Mouse (Mus musculus): ENCODE measurements around the gene Chst1. TPM values are rescaled to one million over a fixed set of nuclear protein-coding genes. Genes with fewer than 3 reads are reported as not detected.

Gene Chst1
- 8.9 and 9.9 TPM in 2 replicates for polyA plus RNA-seq (2015; fragmentation: Nextera tagmentation; extraction: Ambion mirVana)

DNA sequence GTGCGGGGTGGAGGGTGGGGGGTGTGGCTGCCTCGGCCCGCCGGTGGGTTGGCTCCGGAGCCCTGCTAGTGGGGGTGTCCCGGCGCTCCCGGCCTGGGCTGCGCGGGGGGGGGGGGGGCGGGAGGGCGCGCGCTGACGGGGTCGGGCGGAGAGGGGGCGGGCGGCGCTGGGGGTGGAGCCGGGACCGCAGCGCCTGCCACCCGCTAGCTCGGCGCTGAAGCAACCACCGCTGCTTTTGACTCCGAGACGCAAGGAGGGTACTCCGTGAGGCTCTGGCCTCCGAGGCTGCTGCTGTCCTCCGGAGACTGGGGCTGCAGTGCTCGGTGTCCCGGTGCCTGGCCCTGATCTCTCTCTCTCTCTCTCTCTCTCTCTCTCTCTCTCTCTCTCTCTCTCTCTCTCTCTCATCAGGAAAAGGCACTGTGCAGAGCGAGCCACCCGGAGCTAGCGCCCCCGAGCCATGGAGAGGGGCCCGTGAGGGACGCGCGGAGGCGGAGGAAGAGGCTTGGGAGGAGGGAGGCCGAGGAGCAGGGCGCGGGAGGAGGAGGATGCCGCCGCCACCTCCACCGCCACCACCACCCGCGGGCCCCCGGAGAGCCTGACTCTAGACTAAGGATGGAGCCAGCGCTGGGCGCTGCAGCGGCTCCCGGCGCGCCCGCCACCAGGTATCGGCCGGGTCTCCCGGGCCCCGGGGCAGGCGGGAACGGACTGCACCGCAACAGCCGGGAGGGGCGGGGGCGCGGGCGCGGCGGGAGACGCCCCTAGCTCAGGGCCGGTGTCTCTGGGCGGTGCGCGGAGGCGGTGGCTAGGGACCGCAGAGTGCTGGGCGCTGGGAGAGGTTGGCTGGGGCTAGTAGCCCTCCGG is at the start of gene Chst1:
Chst1 (plus strand) TSS at position 221 of the 861 bp plus-strand sequence.
- no peaks in the 10 kb centered on the region for H3K9me3 ChIP-seq (ENCODE audit: low read length)
- H3K27me3 ChIP-seq (ENCODE audit: insufficient read depth, low read length) = 0 out of 2 replicates have a peak, but pooled peaks cover 11% of the 10 kb centered on the region
- peaks cover 41% of the 10 kb centered on the region for H3K4me1 ChIP-seq (ENCODE audit: insufficient read depth, low read length)
- peak within 1 kb of the TSS; percentile 74 for H3K4me3 ChIP-seq (ENCODE audit: low read length)
- WGBS = under 1% methylated on average over 55 of the region's 82 CpGs
- H3K36me3 ChIP-seq (ENCODE audit: insufficient read depth, low read length) = no peaks in the 10 kb centered on the region
- peak within 1 kb of the TSS; percentile 48; the same call in 1 of the 2 replicates for H3K27ac ChIP-seq (ENCODE audit: low read length)
- ATAC-seq (ENCODE audit: low FRiP score, low TSS enrichment) = peak; percentile 79
- peak within 1 kb of the TSS; percentile 74 for H3K9ac ChIP-seq (replicated peaks; ENCODE audit: low read length)
- peak within 1 kb of the TSS; percentile 99 for H3K4me2 ChIP-seq (replicated peaks; ENCODE audit: low read depth, low read length)

DNA sequence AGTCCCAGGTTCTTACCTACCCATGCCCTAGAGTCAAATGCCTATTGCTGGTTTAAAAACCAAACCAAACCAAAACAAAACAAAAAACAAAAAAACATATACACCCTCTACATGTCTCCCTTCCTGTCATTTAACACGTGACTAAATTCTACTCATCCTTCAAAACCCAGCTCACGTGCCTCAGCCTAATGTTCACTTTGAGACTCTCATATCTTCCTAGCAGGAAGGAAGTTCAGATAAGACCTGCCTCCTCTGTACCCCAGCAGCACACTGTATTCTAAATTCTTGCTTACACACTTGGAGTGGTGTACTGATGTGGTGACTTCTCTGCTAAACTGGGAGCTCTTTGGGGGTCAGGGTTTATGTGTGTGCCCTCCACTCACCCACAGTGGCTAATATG is 49.5 kb upstream of the Chst1 start:
- Histone ChIP-seq H3K27me3 (ENCODE audit: insufficient read depth, low read length) (no peaks in the 10 kb centered on the region), H3K27ac (ENCODE audit: low read length) (no peak overlapping the region), H3K4me1 (ENCODE audit: insufficient read depth, low read length) (0 out of 2 replicates have a peak, but pooled peaks cover 5% of the 10 kb centered on the region), H3K36me3 (ENCODE audit: insufficient read depth, low read length) (no peaks in the 10 kb centered on the region), H3K4me3 (ENCODE audit: low read length) (no peak overlapping the region), H3K9me3 (ENCODE audit: low read length) (no peaks in the 10 kb centered on the region), H3K9ac (replicated peaks; ENCODE audit: low read length) (no peak overlapping the region), H3K4me2 (replicated peaks; ENCODE audit: low read depth, low read length) (no peak overlapping the region)
- 68% methylated on average over 2 of the region's 2 CpGs for WGBS
- no peak for ATAC-seq (ENCODE audit: low FRiP score, low TSS enrichment)

DNA sequence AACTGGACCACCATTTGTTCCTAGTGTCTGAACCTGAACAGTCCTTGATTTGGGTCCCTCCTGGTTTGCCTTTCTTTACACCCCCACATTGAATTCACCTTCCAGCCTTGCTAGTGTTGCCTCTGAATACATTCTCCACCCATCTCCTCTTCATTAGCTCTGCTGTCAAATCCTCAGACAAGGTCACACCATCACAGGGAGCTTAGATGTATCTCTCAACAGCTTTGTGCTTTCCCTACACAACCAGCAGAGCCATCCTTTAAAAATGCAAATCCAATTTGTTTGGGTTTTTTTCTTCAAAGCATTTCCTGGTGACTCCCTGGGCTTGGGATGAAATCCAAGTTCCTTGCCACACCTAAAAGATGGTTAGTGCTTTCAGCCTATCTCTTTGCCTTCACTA is 45.0 kb upstream of the Chst1 start:
- H3K27ac ChIP-seq (ENCODE audit: low read length) = no peak overlapping the region
- H3K4me1 ChIP-seq (ENCODE audit: insufficient read depth, low read length) = no peaks in the 10 kb centered on the region
- no peaks in the 10 kb centered on the region for H3K27me3 ChIP-seq (ENCODE audit: insufficient read depth, low read length)
- no peaks in the 10 kb centered on the region for H3K36me3 ChIP-seq (ENCODE audit: insufficient read depth, low read length)
- no peak overlapping the region for H3K4me2 ChIP-seq (replicated peaks; ENCODE audit: low read depth, low read length)
- no peak overlapping the region for H3K4me3 ChIP-seq (ENCODE audit: low read length)
- ATAC-seq (ENCODE audit: low FRiP score, low TSS enrichment) = no peak
- H3K9ac ChIP-seq (replicated peaks; ENCODE audit: low read length) = no peak overlapping the region
- no peaks in the 10 kb centered on the region for H3K9me3 ChIP-seq (ENCODE audit: low read length)

- no peaks in the 10 kb centered on the region for H3K36me3 ChIP-seq (ENCODE audit: insufficient read depth, low read length)
- no peaks in the 10 kb centered on the region for H3K27me3 ChIP-seq (ENCODE audit: insufficient read depth, low read length)
- no peak for ATAC-seq (ENCODE audit: low FRiP score, low TSS enrichment)
- H3K4me1 ChIP-seq (ENCODE audit: insufficient read depth, low read length) = no peaks in the 10 kb centered on the region
- H3K9ac ChIP-seq (replicated peaks; ENCODE audit: low read length) = no peak overlapping the region
- WGBS = 61% methylated on average over 4 of the region's 4 CpGs
- H3K27ac ChIP-seq (ENCODE audit: low read length) = no peak overlapping the region
- peaks cover 13% of the 10 kb centered on the region for H3K9me3 ChIP-seq (ENCODE audit: low read length)
- no peak overlapping the region for H3K4me3 ChIP-seq (ENCODE audit: low read length)
- H3K4me2 ChIP-seq (replicated peaks; ENCODE audit: low read depth, low read length) = no peak overlapping the region
These were observed 36.6 kb upstream of the Chst1 start for GRCm38 (mm10) chr2:92562930-92563329.

DNA sequence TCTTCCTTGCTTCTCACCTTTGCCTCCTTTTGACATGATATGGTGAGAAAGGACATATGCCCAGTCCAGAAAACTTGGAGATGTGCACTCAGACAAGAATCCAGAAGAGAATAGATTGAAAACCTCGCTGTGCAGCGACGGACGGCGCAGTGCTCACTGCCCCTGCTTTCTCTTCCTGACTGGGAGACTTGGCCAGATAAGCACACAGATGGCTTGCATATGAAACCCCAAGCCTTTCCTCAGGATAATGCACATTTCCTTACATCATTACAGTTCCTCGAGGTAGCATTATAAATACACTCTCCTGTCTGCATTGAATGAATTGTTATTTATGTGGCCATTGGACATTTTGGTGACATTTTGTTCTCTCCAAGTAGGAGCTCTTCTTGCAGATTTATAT is 28.9 kb upstream of the Chst1 start:
- no peak overlapping the region for H3K4me3 ChIP-seq (ENCODE audit: low read length)
- no peaks in the 10 kb centered on the region for H3K36me3 ChIP-seq (ENCODE audit: insufficient read depth, low read length)
- no peak overlapping the region for H3K9ac ChIP-seq (replicated peaks; ENCODE audit: low read length)
- H3K4me2 ChIP-seq (replicated peaks; ENCODE audit: low read depth, low read length) = no peak overlapping the region
- ATAC-seq (ENCODE audit: low FRiP score, low TSS enrichment) = no peak
- H3K27ac ChIP-seq (ENCODE audit: low read length) = no peak overlapping the region
- peaks cover 7% of the 10 kb centered on the region for H3K9me3 ChIP-seq (ENCODE audit: low read length)
- 80% methylated on average over 6 of the region's 6 CpGs for WGBS
- no peaks in the 10 kb centered on the region for H3K4me1 ChIP-seq (ENCODE audit: insufficient read depth, low read length)
- no peaks in the 10 kb centered on the region for H3K27me3 ChIP-seq (ENCODE audit: insufficient read depth, low read length)

DNA sequence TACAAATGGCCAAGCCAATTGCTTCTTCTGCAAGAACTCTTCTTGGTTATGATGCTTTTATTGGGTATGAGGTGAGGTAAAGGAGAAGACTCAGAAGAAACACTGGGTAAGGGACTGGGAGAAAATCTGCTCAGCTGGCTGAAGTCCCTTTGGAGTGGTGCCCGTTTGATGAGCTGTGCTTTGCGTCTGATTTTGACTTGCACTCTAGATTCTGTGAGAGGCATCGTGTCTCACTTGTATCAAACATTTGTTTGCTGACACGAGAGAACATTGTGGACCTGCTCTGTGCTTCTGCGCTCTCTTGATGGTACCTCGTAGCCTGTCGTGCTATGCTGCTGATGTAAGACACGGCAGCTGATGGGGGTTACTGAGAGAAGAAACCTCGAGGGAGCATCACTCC is 21.7 kb upstream of the Chst1 start:
- H3K4me1 ChIP-seq (ENCODE audit: insufficient read depth, low read length) = 0 out of 2 replicates have a peak, but pooled peaks cover 3% of the 10 kb centered on the region
- no peak overlapping the region for H3K4me2 ChIP-seq (replicated peaks; ENCODE audit: low read depth, low read length)
- H3K9ac ChIP-seq (replicated peaks; ENCODE audit: low read length) = no peak overlapping the region
- WGBS = 65% methylated on average over 9 of the region's 9 CpGs
- no peaks in the 10 kb centered on the region for H3K36me3 ChIP-seq (ENCODE audit: insufficient read depth, low read length)
- no peak for ATAC-seq (ENCODE audit: low FRiP score, low TSS enrichment)
- H3K9me3 ChIP-seq (ENCODE audit: low read length) = no peaks in the 10 kb centered on the region
- H3K27me3 ChIP-seq (ENCODE audit: insufficient read depth, low read length) = no peaks in the 10 kb centered on the region
- H3K27ac ChIP-seq (ENCODE audit: low read length) = no peak overlapping the region
- H3K4me3 ChIP-seq (ENCODE audit: low read length) = no peak overlapping the region

DNA sequence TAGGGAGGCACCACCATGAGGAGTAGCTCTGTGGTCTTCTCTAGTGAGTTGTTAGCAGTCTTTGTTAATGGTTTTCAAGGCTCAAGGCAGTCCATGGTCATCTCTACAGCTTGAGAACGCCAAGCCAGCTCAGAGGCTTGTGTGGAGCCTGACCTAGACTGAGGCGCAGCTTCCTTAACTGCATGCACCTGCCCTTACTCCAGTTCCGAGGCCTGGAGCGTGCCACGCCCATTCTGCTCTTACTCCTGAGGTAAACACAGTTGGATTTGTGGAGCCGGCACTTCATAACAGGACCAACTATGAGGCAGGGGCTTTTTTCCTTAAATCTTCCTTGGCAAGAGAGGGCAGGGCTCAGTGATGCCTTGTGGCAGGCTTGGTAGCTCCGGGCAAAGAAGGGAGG is 18.2 kb upstream of the Chst1 start:
- no peaks in the 10 kb centered on the region for H3K9me3 ChIP-seq (ENCODE audit: low read length)
- no peak overlapping the region for H3K9ac ChIP-seq (replicated peaks; ENCODE audit: low read length)
- H3K27ac ChIP-seq (ENCODE audit: low read length) = no peak overlapping the region
- WGBS = 84% methylated on average over 7 of the region's 7 CpGs
- H3K4me1 ChIP-seq (ENCODE audit: insufficient read depth, low read length) = 0 out of 2 replicates have a peak, but pooled peaks cover 3% of the 10 kb centered on the region
- no peaks in the 10 kb centered on the region for H3K36me3 ChIP-seq (ENCODE audit: insufficient read depth, low read length)
- no peak overlapping the region for H3K4me2 ChIP-seq (replicated peaks; ENCODE audit: low read depth, low read length)
- no peaks in the 10 kb centered on the region for H3K27me3 ChIP-seq (ENCODE audit: insufficient read depth, low read length)
- H3K4me3 ChIP-seq (ENCODE audit: low read length) = no peak overlapping the region
- ATAC-seq (ENCODE audit: low FRiP score, low TSS enrichment) = no peak

DNA sequence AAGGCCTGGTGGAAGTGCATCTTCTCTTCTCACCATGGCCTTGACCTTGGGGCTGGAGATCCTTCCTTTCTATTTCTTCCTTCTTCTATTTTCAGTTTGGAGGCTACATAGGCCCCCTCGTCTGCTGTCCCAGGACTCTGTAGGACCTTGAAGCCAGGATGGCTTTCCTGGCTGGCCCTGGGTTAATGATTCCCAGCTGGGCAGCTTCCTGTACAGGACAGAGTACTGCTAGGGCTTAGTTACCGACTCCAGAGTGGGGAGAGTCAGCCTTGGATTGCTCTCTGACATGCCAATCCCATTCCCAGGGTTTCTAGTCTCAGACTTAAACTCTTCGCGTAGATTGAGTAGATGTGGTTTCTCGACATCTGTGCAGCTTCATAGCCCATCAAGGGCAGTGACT is 16.9 kb upstream of the Chst1 start:
- H3K36me3 ChIP-seq (ENCODE audit: insufficient read depth, low read length) = no peaks in the 10 kb centered on the region
- no peak overlapping the region for H3K4me3 ChIP-seq (ENCODE audit: low read length)
- no peaks in the 10 kb centered on the region for H3K9me3 ChIP-seq (ENCODE audit: low read length)
- 0 out of 2 replicates have a peak, but pooled peaks cover 3% of the 10 kb centered on the region for H3K4me1 ChIP-seq (ENCODE audit: insufficient read depth, low read length)
- H3K27me3 ChIP-seq (ENCODE audit: insufficient read depth, low read length) = no peaks in the 10 kb centered on the region
- no peak overlapping the region for H3K4me2 ChIP-seq (replicated peaks; ENCODE audit: low read depth, low read length)
- 63% methylated on average over 5 of the region's 5 CpGs for WGBS
- ATAC-seq (ENCODE audit: low FRiP score, low TSS enrichment) = peak; percentile 95
- H3K27ac ChIP-seq (ENCODE audit: low read length) = no peak overlapping the region
- no peak overlapping the region for H3K9ac ChIP-seq (replicated peaks; ENCODE audit: low read length)

DNA sequence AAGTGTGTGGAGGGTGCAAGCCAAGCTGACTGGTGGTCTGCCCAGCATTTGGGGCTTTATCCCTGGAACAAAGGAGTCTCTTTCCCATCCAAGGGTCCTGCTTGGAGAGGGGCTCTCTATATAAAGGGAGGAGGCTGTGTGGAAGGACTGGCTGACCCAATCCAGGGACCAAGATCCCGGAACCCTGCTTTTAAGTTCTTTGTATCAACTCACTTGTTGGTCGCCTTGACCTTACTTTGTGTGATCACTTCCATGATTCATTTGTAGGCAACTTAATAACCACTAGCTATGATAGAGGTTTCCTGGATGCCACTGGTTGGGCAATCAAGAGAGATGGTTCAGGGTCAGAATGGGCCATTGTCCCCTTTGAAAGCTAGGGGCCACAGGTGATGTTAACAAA is 11.7 kb upstream of the Chst1 start:
- Histone ChIP-seq H3K9ac (replicated peaks; ENCODE audit: low read length) (no peak overlapping the region), H3K4me2 (replicated peaks; ENCODE audit: low read depth, low read length) (no peak overlapping the region), H3K36me3 (ENCODE audit: insufficient read depth, low read length) (no peaks in the 10 kb centered on the region), H3K9me3 (ENCODE audit: low read length) (no peaks in the 10 kb centered on the region), H3K4me1 (ENCODE audit: insufficient read depth, low read length) (no peaks in the 10 kb centered on the region), H3K27me3 (ENCODE audit: insufficient read depth, low read length) (no peaks in the 10 kb centered on the region), H3K4me3 (ENCODE audit: low read length) (no peak overlapping the region), H3K27ac (ENCODE audit: low read length) (no peak overlapping the region)
- ATAC-seq (ENCODE audit: low FRiP score, low TSS enrichment) = no peak
- WGBS = 92% methylated on average over 2 of the region's 2 CpGs
